Comparison of ENCODE assay signal across 15 mouse cellular contexts in the genomic region with DNA sequence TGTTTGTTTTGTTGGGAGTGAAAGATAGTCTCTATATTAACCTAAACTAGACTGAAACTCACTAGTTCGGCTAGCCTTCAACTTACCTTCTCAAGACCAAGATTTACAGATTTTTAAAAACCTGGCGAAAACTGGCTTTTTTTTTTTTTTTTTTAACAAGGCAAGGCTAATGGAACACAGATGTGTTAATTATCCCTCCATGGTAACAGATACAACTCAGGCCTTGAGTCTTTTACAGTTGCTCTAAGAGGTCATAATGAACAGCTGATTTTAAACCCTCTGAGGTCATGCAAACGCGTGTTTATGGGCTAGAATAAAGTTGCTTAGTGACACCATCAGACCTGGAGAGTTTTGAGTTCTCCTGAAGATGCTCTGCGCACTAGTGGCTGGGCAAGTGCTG.
"Had no signal": no experiment of that assay in that cellular context is flagged by ENCODE, and none has a peak within 500 bp of the region (broad histone marks: within the 10 kb centered on the region; RNA-seq: fewer than 3 reads in every experiment).

No protein-coding gene starts in this region.

- H3K9ac ChIP-seq: liver, embryonic 14.5 days; midbrain, embryonic 13.5 days; neural tube, embryonic 15.5 days had no signal

- H3K4me2 ChIP-seq: midbrain, embryonic 13.5 days; neural tube, embryonic 15.5 days had no signal

- H3K9me3 ChIP-seq: midbrain, embryonic 13.5 days; neural tube, embryonic 15.5 days had no signal

- H3K27me3 ChIP-seq: midbrain, embryonic 13.5 days; neural tube, embryonic 15.5 days had no signal

- H3K4me1 ChIP-seq: midbrain, embryonic 13.5 days; neural tube, embryonic 15.5 days had no signal

- DNase-seq: kidney, adult 9 months; kidney, postnatal 36 days; layer of hippocampus, adult 9-11 months; layer of hippocampus, postnatal 36 days; left cerebral cortex, postnatal 4 days; lung, adult 18-20 months; right cerebral cortex, postnatal 4 days; spleen, adult 18-20 months; thymus, adult 18-20 months; thymus, postnatal 25 days had no signal

- H3K36me3 ChIP-seq: midbrain, embryonic 13.5 days; neural tube, embryonic 15.5 days had no signal

- H3K4me3 ChIP-seq: midbrain, embryonic 13.5 days; myocyte; neural tube, embryonic 15.5 days had no signal

- H3K27ac ChIP-seq: kidney, postnatal 0 days; liver, embryonic 14.5 days; midbrain, embryonic 13.5 days; neural tube, embryonic 15.5 days had no signal

- ATAC-seq: midbrain, embryonic 13.5 days had no signal
